Mouse (Mus musculus) erythroblast, embryonic 14.5 days (primary cell): ENCODE results near the gene Ankrd54.

Experiments
- GATA1 ChIP-seq: IDR thresholded peaks from 2 replicates; pipeline ENCODE4 v1.6.1; 2012; ENCODE audit warnings: low read length, inconsistent platforms, mixed read lengths
- TAL1 ChIP-seq: IDR thresholded peaks from 3 replicates; pipeline ENCODE4 v1.6.1; 2012; ENCODE audit warnings: low read length, inconsistent platforms, mixed read lengths

GRCm38 (mm10) chr15:79050964-79051363 lies 11.7 kb downstream of the Ankrd54 start:
- TF ChIP-seq GATA1, result no peak
- no peak for TF ChIP-seq TAL1
